Mouse (Mus musculus): ENCODE measurements around the gene Banf1. TPM values are rescaled to one million over a fixed set of nuclear protein-coding genes. Genes with fewer than 3 reads are reported as not detected.

Banf1 gene
- polyA plus RNA-seq, 1 experiment from 2014 or later = 164 TPM

- H3K27me3 ChIP-seq (ENCODE audit: insufficient read depth, low read length) = no peaks in the 10 kb centered on the region
- DNase-seq = no peak
- H3K9me3 ChIP-seq (ENCODE audit: low read length) = no peaks in the 10 kb centered on the region
- WGBS (ENCODE audit: insufficient replicate concordance) = 64% methylated on average over 4 of the region's 4 CpGs
- H3K27ac ChIP-seq (ENCODE audit: low read depth) = no peak overlapping the region
- no peaks in the 10 kb centered on the region for H3K36me3 ChIP-seq (replicated peaks; ENCODE audit: insufficient read depth, low read length)
- no peak overlapping the region for H3K9ac ChIP-seq (replicated peaks)
- H3K4me2 ChIP-seq (ENCODE audit: low read depth, low read length) = no peak overlapping the region
- TF ChIP-seq EP300 (IDR thresholded peaks at IDR 0.05; ENCODE audit: low read depth) = no peak
- TF ChIP-seq CTCF (IDR thresholded peaks at IDR 0.05; ENCODE audit: low read depth) = no peak
- ATAC-seq = no peak
- H3K4me1 ChIP-seq (ENCODE audit: insufficient read depth) = peaks cover 4% of the 10 kb centered on the region
- H3K4me3 ChIP-seq (ENCODE audit: low read depth, low read length) = no peak overlapping the region
Observed at GRCm38 (mm10) chr19:5395371-5395770, 28.4 kb upstream of the Banf1 start.

DNA sequence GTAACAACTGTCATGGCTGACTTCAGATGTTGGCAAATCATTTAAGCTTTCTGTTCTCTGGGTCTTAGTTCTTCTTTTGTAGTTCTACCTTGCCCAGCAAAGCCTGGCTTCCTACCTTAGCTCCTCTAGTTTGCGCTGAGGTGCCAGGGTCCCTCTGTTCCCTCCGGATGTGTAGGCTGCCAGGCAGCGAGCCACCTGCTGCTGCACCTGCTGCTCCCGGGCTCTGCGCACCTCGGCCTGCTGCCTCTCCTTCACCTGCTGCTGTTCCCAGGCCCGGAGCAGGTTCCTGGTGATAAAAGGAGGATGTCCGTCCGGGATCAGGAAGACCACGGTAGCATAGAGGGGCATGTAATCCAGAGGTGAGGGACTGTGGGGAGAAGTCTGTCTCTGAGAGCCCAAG lies 27.2 kb upstream of the Banf1 start:
- Histone ChIP-seq H3K9me3 (ENCODE audit: low read length) (no peaks in the 10 kb centered on the region), H3K4me2 (ENCODE audit: low read depth, low read length) (no peak overlapping the region), H3K9ac (replicated peaks) (no peak overlapping the region), H3K36me3 (replicated peaks; ENCODE audit: insufficient read depth, low read length) (no peaks in the 10 kb centered on the region), H3K27me3 (ENCODE audit: insufficient read depth, low read length) (no peaks in the 10 kb centered on the region), H3K27ac (ENCODE audit: low read depth) (no peak overlapping the region), H3K4me1 (ENCODE audit: insufficient read depth) (peaks cover 16% of the 10 kb centered on the region), H3K4me3 (ENCODE audit: low read depth, low read length) (no peak overlapping the region)
- no peak for ATAC-seq
- no peak for DNase-seq
- WGBS (ENCODE audit: insufficient replicate concordance) = 67% methylated on average over 10 of the region's 10 CpGs
- TF ChIP-seq CTCF (IDR thresholded peaks at IDR 0.05; ENCODE audit: low read depth) = no peak
- TF ChIP-seq EP300 (IDR thresholded peaks at IDR 0.05; ENCODE audit: low read depth) = no peak

DNA sequence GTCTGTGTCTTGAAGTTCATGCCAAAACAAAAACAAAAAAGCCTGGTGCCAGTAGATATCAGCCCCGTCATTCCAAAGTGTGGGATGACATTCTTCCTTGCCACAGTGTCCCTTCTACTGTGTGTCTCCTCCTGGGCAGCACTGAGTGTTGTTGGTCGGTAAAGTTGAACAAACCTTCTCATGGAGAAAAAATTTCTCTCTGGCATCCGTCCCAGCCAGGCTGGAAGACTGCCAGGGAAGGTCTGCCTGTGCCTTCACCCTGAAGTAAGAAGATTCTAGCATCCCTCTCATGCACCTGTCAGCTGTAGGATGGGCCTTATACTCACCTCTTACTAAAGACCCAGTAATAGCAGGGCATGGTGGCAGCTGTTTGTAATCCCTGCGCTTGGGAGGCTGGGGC lies 25.9 kb upstream of the Banf1 start:
- Histone ChIP-seq H3K36me3 (replicated peaks; ENCODE audit: insufficient read depth, low read length) (no peaks in the 10 kb centered on the region), H3K27ac (ENCODE audit: low read depth) (peak overlapping the region; percentile 29), H3K9me3 (ENCODE audit: low read length) (no peaks in the 10 kb centered on the region), H3K4me1 (ENCODE audit: insufficient read depth) (peaks cover 21% of the 10 kb centered on the region), H3K4me3 (ENCODE audit: low read depth, low read length) (no peak overlapping the region), H3K27me3 (ENCODE audit: insufficient read depth, low read length) (no peaks in the 10 kb centered on the region), H3K9ac (replicated peaks) (no peak overlapping the region), H3K4me2 (ENCODE audit: low read depth, low read length) (no peak overlapping the region)
- DNase-seq (peak; percentile 66), ATAC-seq (no peak)
- TF ChIP-seq CTCF (IDR thresholded peaks at IDR 0.05; ENCODE audit: low read depth) (no peak), EP300 (IDR thresholded peaks at IDR 0.05; ENCODE audit: low read depth) (no peak)
- 60% methylated on average over 4 of the region's 4 CpGs for WGBS (ENCODE audit: insufficient replicate concordance)

DNA sequence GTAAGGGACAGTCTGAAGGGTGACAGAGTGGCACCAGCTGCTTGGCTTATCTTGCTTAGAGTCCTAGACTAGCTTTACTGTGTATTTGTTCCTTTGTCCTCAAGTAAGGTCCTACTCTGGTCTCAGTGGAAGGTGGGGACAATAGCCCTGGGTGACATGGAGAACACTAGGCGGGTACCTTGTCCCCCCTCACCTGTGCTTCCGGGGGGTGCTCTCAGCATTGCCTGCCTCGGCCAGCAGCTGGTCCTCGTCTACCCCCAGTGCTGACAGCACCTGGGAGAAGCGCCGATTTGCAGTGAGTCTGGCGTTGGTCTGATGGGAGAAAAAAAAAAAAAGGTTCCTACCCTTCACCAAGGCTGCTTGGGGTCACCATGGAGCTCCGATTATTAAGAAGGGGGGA lies 23.4 kb upstream of the Banf1 start:
- WGBS (ENCODE audit: insufficient replicate concordance) = 63% methylated on average over 8 of the region's 8 CpGs
- Histone ChIP-seq H3K9me3 (ENCODE audit: low read length) (no peaks in the 10 kb centered on the region), H3K27me3 (ENCODE audit: insufficient read depth, low read length) (no peaks in the 10 kb centered on the region), H3K4me1 (ENCODE audit: insufficient read depth) (peaks cover 36% of the 10 kb centered on the region), H3K27ac (ENCODE audit: low read depth) (peak overlapping the region; percentile 87), H3K4me2 (ENCODE audit: low read depth, low read length) (peak overlapping the region; percentile 77), H3K4me3 (ENCODE audit: low read depth, low read length) (peak overlapping the region; percentile 85), H3K36me3 (replicated peaks; ENCODE audit: insufficient read depth, low read length) (peaks cover 5% of the 10 kb centered on the region), H3K9ac (replicated peaks) (peak overlapping the region; percentile 90)
- DNase-seq = peak; percentile 12
- ATAC-seq = no peak
- TF ChIP-seq EP300 (IDR thresholded peaks at IDR 0.05; ENCODE audit: low read depth) (no peak), CTCF (IDR thresholded peaks at IDR 0.05; ENCODE audit: low read depth) (no peak)

DNA sequence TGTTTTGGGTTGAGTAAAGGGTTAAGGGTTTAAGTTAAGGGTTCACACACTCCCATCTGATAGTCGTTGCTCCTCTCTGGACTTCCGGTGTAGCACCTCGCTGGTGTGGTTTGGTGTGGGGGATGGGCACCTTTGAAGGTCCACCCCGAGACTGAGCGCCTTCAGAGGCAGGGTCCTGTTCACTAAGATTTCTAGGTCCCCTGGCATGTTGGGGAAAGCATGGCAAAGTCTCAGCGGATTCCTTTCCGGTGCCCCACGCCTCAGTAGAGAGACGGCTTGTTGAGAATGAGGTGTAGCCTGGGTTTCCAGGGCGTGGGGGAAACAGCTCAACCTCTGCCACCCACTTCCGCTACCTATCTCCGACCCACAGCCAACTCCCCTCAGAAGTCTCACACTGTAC lies 22.7 kb upstream of the Banf1 start:
- TF ChIP-seq EP300 (IDR thresholded peaks at IDR 0.05; ENCODE audit: low read depth) = no peak
- TF ChIP-seq CTCF (IDR thresholded peaks at IDR 0.05; ENCODE audit: low read depth) = no peak
- Histone ChIP-seq H3K4me1 (ENCODE audit: insufficient read depth) (peaks cover 36% of the 10 kb centered on the region), H3K4me3 (ENCODE audit: low read depth, low read length) (peak overlapping the region; percentile 85), H3K27ac (ENCODE audit: low read depth) (peak overlapping the region; percentile 87), H3K27me3 (ENCODE audit: insufficient read depth, low read length) (no peaks in the 10 kb centered on the region), H3K9me3 (ENCODE audit: low read length) (no peaks in the 10 kb centered on the region), H3K4me2 (ENCODE audit: low read depth, low read length) (peak overlapping the region; percentile 77), H3K36me3 (replicated peaks; ENCODE audit: insufficient read depth, low read length) (peaks cover 12% of the 10 kb centered on the region), H3K9ac (replicated peaks) (peak overlapping the region; percentile 90)
- DNase-seq = peak; percentile 70
- peak; percentile 53 for ATAC-seq
- 1% methylated on average over 12 of the region's 12 CpGs for WGBS (ENCODE audit: insufficient replicate concordance)

GRCm38 (mm10) chr19:5388588-5389242 lies 21.7 kb upstream of the Banf1 start, which contains the start of gene Sart1:
Gene Sart1 (minus strand): TSS chr19:5388703.
- peak; percentile 94 for ATAC-seq
- no peaks in the 10 kb centered on the region for H3K27me3 ChIP-seq (ENCODE audit: insufficient read depth, low read length)
- peak; percentile 59; the same call in 1 of the 2 replicates for TF ChIP-seq EP300 (IDR thresholded peaks at IDR 0.05; ENCODE audit: low read depth)
- no peak for TF ChIP-seq CTCF (IDR thresholded peaks at IDR 0.05; ENCODE audit: low read depth)
- peak within 1 kb of the TSS; percentile 85 for H3K4me3 ChIP-seq (ENCODE audit: low read depth, low read length)
- H3K4me1 ChIP-seq (ENCODE audit: insufficient read depth) = peaks cover 36% of the 10 kb centered on the region
- peak within 1 kb of the TSS; percentile 90 for H3K9ac ChIP-seq (replicated peaks)
- under 1% methylated on average over 43 of the region's 43 CpGs for WGBS (ENCODE audit: insufficient replicate concordance)
- no peaks in the 10 kb centered on the region for H3K9me3 ChIP-seq (ENCODE audit: low read length)
- DNase-seq = peak; percentile 95
- H3K4me2 ChIP-seq (ENCODE audit: low read depth, low read length) = peak within 1 kb of the TSS; percentile 77
- H3K36me3 ChIP-seq (replicated peaks; ENCODE audit: insufficient read depth, low read length) = peaks cover 21% of the 10 kb centered on the region
- peak within 1 kb of the TSS; percentile 87 for H3K27ac ChIP-seq (ENCODE audit: low read depth)

Data from liver, postnatal 0 days (tissue).